Mouse (Mus musculus) brain, embryonic 14.5 days (tissue): ENCODE results near the gene Olfr190.

ENCODE experiments used
- CTCF ChIP-seq: fragments of 200-500 bp; IDR thresholded peaks from 2 replicates; pipeline ENCODE4 v1.5.1; 2012; ENCODE audit warnings: inconsistent platforms, mild to moderate bottlenecking, moderate library complexity, borderline replicate concordance; ENCODE audit not compliant: insufficient read depth, insufficient read length; ENCODE audit errors: extremely low read depth
- POLR2A ChIP-seq: fragments of 200-500 bp; IDR thresholded peaks from 2 replicates; pipeline ENCODE4 v1.6.1; 2012; ENCODE audit warnings: mild to moderate bottlenecking, inconsistent platforms, borderline replicate concordance; ENCODE audit not compliant: poor library complexity, insufficient read depth, insufficient read length, severe bottlenecking; ENCODE audit errors: extremely low read depth

- TF ChIP-seq POLR2A (no peak), CTCF (no peak)
Observed at GRCm38 (mm10) chr16:59105312-59105711, 27.5 kb upstream of the Olfr190 start.
